Mouse (Mus musculus) kidney, adult 18-20 months (tissue): ENCODE measurements at regions not wholly inside any gene's neighbourhood (a gene's known extent, or its start where the extent isn't known, plus 50 kb on each side); places are given as distances from the start of the nearest gene placed in this dataset.

ENCODE experiments used
- DNase-seq: peaks from one replicate; pipeline ENCODE4 v3.0.0; 2021

GRCm38 (mm10) chr1:73188796-73189195 lies 173.1 kb upstream of the Tnp1 start:
- DNase-seq = peak; percentile 15

- DNase-seq = no peak
Observed at GRCm38 (mm10) chr1:73184477-73184876, 168.8 kb upstream of the Tnp1 start.

- DNase-seq = no peak
Observed at GRCm38 (mm10) chr1:73178810-73179209, 163.1 kb upstream of the Tnp1 start.

- DNase-seq = no peak
Observed at GRCm38 (mm10) chr1:73177076-73177475, 161.4 kb upstream of the Tnp1 start.

GRCm38 (mm10) chr1:73170668-73171008 lies 154.9 kb upstream of the Tnp1 start:
- no peak for DNase-seq

GRCm38 (mm10) chr1:73169929-73170667 lies 154.4 kb upstream of the Tnp1 start:
- DNase-seq = no peak

- DNase-seq = no peak
Observed at GRCm38 (mm10) chr1:73169077-73169869, 153.6 kb upstream of the Tnp1 start.

GRCm38 (mm10) chr1:73160199-73160598 lies 144.5 kb upstream of the Tnp1 start:
- DNase-seq = no peak

GRCm38 (mm10) chr1:73159405-73159976 lies 143.8 kb upstream of the Tnp1 start:
- no peak for DNase-seq

- DNase-seq = no peak
Observed at GRCm38 (mm10) chr1:73153438-73154097, 137.9 kb upstream of the Tnp1 start.

- DNase-seq = no peak
Observed at GRCm38 (mm10) chr1:73149926-73150325, 134.2 kb upstream of the Tnp1 start.

GRCm38 (mm10) chr1:73142845-73143244 lies 127.1 kb upstream of the Tnp1 start:
- DNase-seq = no peak

GRCm38 (mm10) chr1:73140557-73141345 lies 125.0 kb upstream of the Tnp1 start:
- DNase-seq = peak; percentile 15

GRCm38 (mm10) chr1:73130215-73130861 lies 114.6 kb upstream of the Tnp1 start:
- DNase-seq = no peak

GRCm38 (mm10) chr1:73123012-73123411 lies 107.3 kb upstream of the Tnp1 start:
- DNase-seq = no peak

GRCm38 (mm10) chr1:73118661-73119060 lies 103.0 kb upstream of the Tnp1 start:
- DNase-seq = no peak

GRCm38 (mm10) chr1:73116526-73116925 lies 100.8 kb upstream of the Tnp1 start:
- DNase-seq = no peak

GRCm38 (mm10) chr1:73115854-73116253 lies 100.1 kb upstream of the Tnp1 start:
- DNase-seq = no peak

GRCm38 (mm10) chr1:73113137-73113536 lies 97.4 kb upstream of the Tnp1 start:
- DNase-seq = no peak

GRCm38 (mm10) chr1:73112711-73113110 lies 97.0 kb upstream of the Tnp1 start:
- DNase-seq = no peak

- DNase-seq = peak; percentile 60
Observed at GRCm38 (mm10) chr1:73111911-73112310, 96.2 kb upstream of the Tnp1 start.

GRCm38 (mm10) chr1:73105856-73106463 lies 90.3 kb upstream of the Tnp1 start:
- no peak for DNase-seq
